Mouse (Mus musculus): Measurements from ENCODE around the gene Tead2.
A peak's percentile ranks its signal among the peaks of the same experiment; 100 is the strongest.
"Not testable (repeated sequence)": the region's sequence is repeated elsewhere in the genome, so short reads cannot be mapped to it uniquely, and the experiment has no call there.

Tead2 gene

GRCm38 (mm10) chr7:45215673-45216441 is at the start of gene Tead2:
Gene Tead2, plus strand, starts transcription at chr7:45215753.
- DNase-seq = peak; percentile 45 to 64

DNA sequence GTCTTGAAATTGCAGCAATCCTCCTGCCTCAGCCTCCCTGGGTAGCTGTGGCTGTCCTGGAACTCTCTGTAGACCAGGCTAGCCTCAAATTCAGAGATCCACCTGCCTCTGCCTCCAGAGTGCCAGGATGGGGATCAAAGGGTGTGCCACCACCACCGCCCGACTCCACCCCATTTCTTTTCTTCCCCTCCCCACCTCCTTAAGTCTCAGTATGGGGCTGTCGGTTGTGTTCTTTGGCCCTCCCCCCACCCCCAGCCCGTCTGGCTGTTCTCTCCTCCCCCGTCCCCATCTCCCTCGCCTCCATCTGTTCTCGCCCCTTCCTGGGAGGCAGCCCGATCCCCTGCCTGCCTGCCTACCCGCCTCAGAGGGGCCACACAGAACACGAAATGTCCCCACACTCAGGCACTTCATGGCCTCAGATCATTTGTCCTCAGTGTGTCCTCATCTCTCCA is 48.6 kb upstream of the Tead2 start:
- no peak for DNase-seq

DNA sequence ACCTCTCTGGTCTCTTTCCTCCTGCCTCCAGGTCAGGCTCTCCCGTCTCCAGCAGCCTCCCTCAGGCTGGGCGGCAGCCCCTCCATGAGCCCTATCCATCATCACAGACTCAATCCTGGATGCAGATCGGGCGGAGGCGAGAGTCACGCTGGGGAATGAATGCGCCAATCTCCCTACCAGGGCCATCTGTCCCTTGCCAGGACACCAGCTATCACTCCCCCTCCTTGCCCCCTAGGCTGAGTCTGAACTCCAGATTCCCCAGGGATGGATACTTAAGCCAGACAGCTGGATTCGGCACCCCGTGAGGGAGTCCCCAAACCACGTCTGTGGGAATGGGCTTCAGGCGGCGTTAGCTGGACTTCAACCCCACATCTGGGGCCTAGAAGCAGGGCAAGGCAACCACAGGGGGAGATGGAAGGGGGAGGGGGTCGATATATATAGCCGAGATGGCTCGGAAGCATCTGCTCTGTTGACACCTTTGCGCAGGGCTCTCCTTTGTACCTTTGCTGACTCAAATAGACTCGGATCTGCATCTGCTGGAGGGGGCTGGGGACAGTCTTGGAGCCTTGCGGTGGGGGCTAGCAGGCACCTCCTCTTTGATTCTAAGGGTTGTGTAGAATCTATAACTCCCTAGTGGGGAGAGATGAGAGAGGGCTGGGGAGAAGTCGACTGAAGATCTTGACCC is 47.6 kb upstream of the Tead2 start:
- DNase-seq = no peak

GRCm38 (mm10) chr7:45168656-45169055 is 46.9 kb upstream of the Tead2 start:
- no peak for DNase-seq

GRCm38 (mm10) chr7:45169495-45169894 is 46.1 kb upstream of the Tead2 start:
- no peak for DNase-seq

- DNase-seq = no peak
These were observed 42.6 kb upstream of the Tead2 start for GRCm38 (mm10) chr7:45172974-45173373.

- DNase-seq = not testable (repeated sequence)
These were observed 41.8 kb upstream of the Tead2 start for GRCm38 (mm10) chr7:45173772-45174171.

- no peak for DNase-seq
These were observed 40.8 kb upstream of the Tead2 start for GRCm38 (mm10) chr7:45174567-45175280.

- no peak for DNase-seq
These were observed 40.2 kb upstream of the Tead2 start for GRCm38 (mm10) chr7:45175398-45175797.

DNA sequence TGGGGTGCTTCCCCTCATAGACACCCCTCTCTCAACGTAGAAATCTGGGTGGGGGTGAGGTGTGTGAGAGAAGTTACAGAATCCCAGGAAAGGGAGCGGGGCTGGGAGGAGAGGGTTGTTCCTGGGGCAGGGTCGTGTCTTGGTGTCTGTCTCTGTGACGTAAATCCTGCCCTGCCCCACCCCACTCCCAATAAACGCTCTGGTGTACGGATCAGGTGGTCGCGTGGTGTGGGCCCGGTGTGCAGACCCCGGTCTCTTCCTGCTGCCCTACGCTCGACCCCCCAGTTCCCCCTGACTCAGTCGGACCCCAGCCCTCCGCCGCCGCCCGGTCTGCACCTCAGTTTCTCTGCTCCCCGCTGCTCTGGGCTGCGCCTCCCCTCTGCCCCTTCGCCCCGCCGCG is 39.6 kb upstream of the Tead2 start:
- DNase-seq = no peak

GRCm38 (mm10) chr7:45176356-45176755 is 39.2 kb upstream of the Tead2 start:
- no peak for DNase-seq

GRCm38 (mm10) chr7:45178550-45178949 is 37.0 kb upstream of the Tead2 start:
- DNase-seq = no peak

DNA sequence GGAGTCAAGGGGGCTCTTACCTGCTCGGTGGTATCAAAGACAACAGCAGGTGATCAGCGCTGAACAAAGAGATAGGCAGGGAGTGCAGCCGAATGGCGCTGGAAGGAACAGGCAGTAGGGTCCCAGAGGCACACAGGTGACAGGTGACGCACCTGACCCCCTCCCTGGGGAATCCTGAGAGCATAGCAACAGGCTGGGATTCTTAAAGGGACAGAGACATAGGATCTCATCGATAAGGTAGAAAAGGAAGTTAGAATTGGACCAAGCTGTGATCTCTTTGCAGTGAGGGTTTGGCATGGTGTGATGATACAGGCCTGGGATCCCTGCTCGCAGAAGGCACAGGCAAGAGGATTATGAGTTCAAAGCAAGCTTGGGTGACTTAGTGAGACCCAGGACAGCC is 36.1 kb upstream of the Tead2 start, which contains the start of gene Gfy:
Gfy (minus strand) TSS at position 101 of the 400 bp plus-strand sequence.
- DNase-seq = no peak

- DNase-seq = no peak
These were observed 34.6 kb upstream of the Tead2 start, which contains the start of gene Pth2 for GRCm38 (mm10) chr7:45180896-45181477. Gene Pth2, plus strand, starts transcription at chr7:45180995.

GRCm38 (mm10) chr7:45181540-45181939 is 34.0 kb upstream of the Tead2 start:
- DNase-seq = no peak

GRCm38 (mm10) chr7:45182199-45182601 is 33.4 kb upstream of the Tead2 start:
- DNase-seq = peak; percentile 92 to 94

GRCm38 (mm10) chr7:45182606-45183005 is 32.9 kb upstream of the Tead2 start:
- DNase-seq = no peak

GRCm38 (mm10) chr7:45183672-45184071 is 31.9 kb upstream of the Tead2 start:
- no peak for DNase-seq

- DNase-seq = no peak
These were observed 29.6 kb upstream of the Tead2 start for GRCm38 (mm10) chr7:45185921-45186320.

- DNase-seq = no peak
These were observed 26.0 kb upstream of the Tead2 start for GRCm38 (mm10) chr7:45189600-45189999.

DNA sequence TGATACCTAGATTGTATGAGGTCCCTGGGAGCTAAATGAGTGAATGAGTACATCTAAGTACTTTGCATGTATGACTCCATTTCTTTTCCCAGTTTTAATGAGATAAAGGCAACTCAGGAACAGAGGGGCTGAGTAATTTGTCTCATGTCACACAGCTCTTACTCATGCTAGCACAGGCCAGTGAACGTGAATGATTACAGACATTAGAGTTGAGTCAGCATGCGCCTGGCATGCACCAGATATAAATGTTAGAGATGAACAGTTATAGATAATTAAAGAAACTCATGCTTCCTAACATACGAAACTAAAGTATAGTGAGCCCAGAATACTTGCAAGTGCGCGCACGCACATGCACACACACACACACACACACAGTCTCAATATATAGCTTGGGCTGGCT is 25.4 kb upstream of the Tead2 start:
- no peak for DNase-seq

DNA sequence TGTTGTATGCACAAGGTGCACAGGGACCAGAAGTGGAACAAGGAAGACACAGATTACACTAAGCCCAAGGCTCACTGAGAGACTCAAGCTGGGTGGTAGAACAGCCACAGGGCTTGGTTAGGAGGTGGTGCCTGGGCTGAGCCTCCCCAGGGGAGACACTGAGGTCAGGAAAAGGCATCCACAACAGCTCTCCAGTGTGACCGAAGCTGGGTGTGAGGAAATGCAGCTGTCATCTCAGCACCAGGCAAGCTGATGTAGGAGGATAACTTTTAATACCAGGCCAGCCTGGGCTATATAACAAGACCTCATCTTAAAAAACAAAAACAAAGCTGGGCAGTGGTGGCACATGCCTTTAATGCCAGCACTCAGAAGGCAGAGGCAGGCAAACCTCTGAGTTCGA is 24.4 kb upstream of the Tead2 start:
- no peak for DNase-seq

GRCm38 (mm10) chr7:45191803-45192363 is 23.7 kb upstream of the Tead2 start:
- no peak for DNase-seq

Data from lung, adult 18-20 months (tissue).